Mouse (Mus musculus): ENCODE measurements around the gene Eloa. TPM values are rescaled to one million over a fixed set of nuclear protein-coding genes. Genes with fewer than 3 reads are reported as not detected.

The Eloa gene
- total and polyA plus RNA-seq, 3 experiments: 12.9 to 108 (median 56.0) TPM

- TF ChIP-seq CTCF (IDR thresholded peaks at IDR 0.05; ENCODE audit: low read depth, low read length) (no peak), TAL1 (conservative IDR thresholded peaks at IDR 0.05; ENCODE audit: low read depth, low read length) (no peak), GATA1 (IDR thresholded peaks at IDR 0.05; ENCODE audit: borderline replicate concordance, low read length) (no peak), POLR2AphosphoS5 (IDR thresholded peaks at IDR 0.05; ENCODE audit: insufficient replicate concordance, low read depth, low read length) (no peak), GATA2 (IDR thresholded peaks at IDR 0.05; ENCODE audit: borderline replicate concordance, low read depth, low read length) (no peak)
- Histone ChIP-seq H3K27me3 (ENCODE audit: insufficient read depth, low read length) (peaks cover 5% of the 10 kb centered on the region), H3K9me3 (replicated peaks) (no peaks in the 10 kb centered on the region), H3K36me3 (replicated peaks) (peaks cover 74% of the 10 kb centered on the region), H3K4me1 (ENCODE audit: insufficient read depth, low read depth, low read length) (peaks cover 55% of the 10 kb centered on the region), H3K4me3 (ENCODE audit: low read depth, low read length) (peak overlapping the region; percentile 99; the same call in 1 of the 2 replicates)
- ATAC-seq (ENCODE audit: extremely low read depth, insufficient number of reproducible peaks, low FRiP score, poor library complexity, severe bottlenecking) (no peak), DNase-seq (ENCODE audit: low spot score) (no peak)
These were observed 28.7 kb upstream of the Eloa start for GRCm38 (mm10) chr4:136050226-136050625.

- no peak for TF ChIP-seq GATA1 (IDR thresholded peaks at IDR 0.05; ENCODE audit: borderline replicate concordance, low read length)
- peak; percentile 88; the same call in 1 of the 2 replicates for TF ChIP-seq POLR2AphosphoS5 (IDR thresholded peaks at IDR 0.05; ENCODE audit: insufficient replicate concordance, low read depth, low read length)
- TF ChIP-seq TAL1 (conservative IDR thresholded peaks at IDR 0.05; ENCODE audit: low read depth, low read length): no peak
- no peak overlapping the region for H3K4me3 ChIP-seq (ENCODE audit: low read depth, low read length)
- no peaks in the 10 kb centered on the region for H3K9me3 ChIP-seq (replicated peaks)
- H3K36me3 ChIP-seq (replicated peaks): peaks cover 91% of the 10 kb centered on the region
- no peak for ATAC-seq (ENCODE audit: extremely low read depth, insufficient number of reproducible peaks, low FRiP score, poor library complexity, severe bottlenecking)
- peaks cover 58% of the 10 kb centered on the region for H3K4me1 ChIP-seq (ENCODE audit: insufficient read depth, low read depth, low read length)
- DNase-seq (ENCODE audit: low spot score): no peak
- no peaks in the 10 kb centered on the region for H3K27me3 ChIP-seq (ENCODE audit: insufficient read depth, low read length)
These were observed 26.9 kb upstream of the Eloa start for GRCm38 (mm10) chr4:136048291-136049032.

GRCm38 (mm10) chr4:136047626-136048025 lies 26.1 kb upstream of the Eloa start:
- H3K36me3 ChIP-seq (replicated peaks): peaks cover 89% of the 10 kb centered on the region
- DNase-seq (ENCODE audit: low spot score) (no peak), ATAC-seq (ENCODE audit: extremely low read depth, insufficient number of reproducible peaks, low FRiP score, poor library complexity, severe bottlenecking) (no peak)
- TF ChIP-seq TAL1 (conservative IDR thresholded peaks at IDR 0.05; ENCODE audit: low read depth, low read length) (no peak), POLR2AphosphoS5 (IDR thresholded peaks at IDR 0.05; ENCODE audit: insufficient replicate concordance, low read depth, low read length) (no peak), CTCF (IDR thresholded peaks at IDR 0.05; ENCODE audit: low read depth, low read length) (no peak), GATA1 (IDR thresholded peaks at IDR 0.05; ENCODE audit: borderline replicate concordance, low read length) (no peak), GATA2 (IDR thresholded peaks at IDR 0.05; ENCODE audit: borderline replicate concordance, low read depth, low read length) (no peak)
- H3K4me3 ChIP-seq (ENCODE audit: low read depth, low read length): no peak overlapping the region
- H3K27me3 ChIP-seq (ENCODE audit: insufficient read depth, low read length): no peaks in the 10 kb centered on the region
- H3K9me3 ChIP-seq (replicated peaks): no peaks in the 10 kb centered on the region
- peaks cover 57% of the 10 kb centered on the region for H3K4me1 ChIP-seq (ENCODE audit: insufficient read depth, low read depth, low read length)

GRCm38 (mm10) chr4:136046888-136047287 lies 25.3 kb upstream of the Eloa start:
- TF ChIP-seq CTCF (IDR thresholded peaks at IDR 0.05; ENCODE audit: low read depth, low read length) (no peak), GATA2 (IDR thresholded peaks at IDR 0.05; ENCODE audit: borderline replicate concordance, low read depth, low read length) (no peak), TAL1 (conservative IDR thresholded peaks at IDR 0.05; ENCODE audit: low read depth, low read length) (no peak), GATA1 (IDR thresholded peaks at IDR 0.05; ENCODE audit: borderline replicate concordance, low read length) (no peak), POLR2AphosphoS5 (IDR thresholded peaks at IDR 0.05; ENCODE audit: insufficient replicate concordance, low read depth, low read length) (no peak)
- no peak for DNase-seq (ENCODE audit: low spot score)
- ATAC-seq (ENCODE audit: extremely low read depth, insufficient number of reproducible peaks, low FRiP score, poor library complexity, severe bottlenecking): no peak
- Histone ChIP-seq H3K4me3 (ENCODE audit: low read depth, low read length) (no peak overlapping the region), H3K27me3 (ENCODE audit: insufficient read depth, low read length) (no peaks in the 10 kb centered on the region), H3K4me1 (ENCODE audit: insufficient read depth, low read depth, low read length) (peaks cover 57% of the 10 kb centered on the region), H3K9me3 (replicated peaks) (no peaks in the 10 kb centered on the region), H3K36me3 (replicated peaks) (peaks cover 82% of the 10 kb centered on the region)

- Histone ChIP-seq H3K36me3 (replicated peaks) (peaks cover 64% of the 10 kb centered on the region), H3K4me1 (ENCODE audit: insufficient read depth, low read depth, low read length) (peaks cover 44% of the 10 kb centered on the region), H3K27me3 (ENCODE audit: insufficient read depth, low read length) (no peaks in the 10 kb centered on the region), H3K9me3 (replicated peaks) (no peaks in the 10 kb centered on the region), H3K4me3 (ENCODE audit: low read depth, low read length) (no peak overlapping the region)
- DNase-seq (ENCODE audit: low spot score) (no peak), ATAC-seq (ENCODE audit: extremely low read depth, insufficient number of reproducible peaks, low FRiP score, poor library complexity, severe bottlenecking) (no peak)
- TF ChIP-seq CTCF (IDR thresholded peaks at IDR 0.05; ENCODE audit: low read depth, low read length) (no peak), TAL1 (conservative IDR thresholded peaks at IDR 0.05; ENCODE audit: low read depth, low read length) (no peak), GATA1 (IDR thresholded peaks at IDR 0.05; ENCODE audit: borderline replicate concordance, low read length) (no peak), POLR2AphosphoS5 (IDR thresholded peaks at IDR 0.05; ENCODE audit: insufficient replicate concordance, low read depth, low read length) (no peak), GATA2 (IDR thresholded peaks at IDR 0.05; ENCODE audit: borderline replicate concordance, low read depth, low read length) (no peak)
These were observed 23.5 kb upstream of the Eloa start for GRCm38 (mm10) chr4:136045091-136045490.

- H3K27me3 ChIP-seq (ENCODE audit: insufficient read depth, low read length): no peaks in the 10 kb centered on the region
- ATAC-seq (ENCODE audit: extremely low read depth, insufficient number of reproducible peaks, low FRiP score, poor library complexity, severe bottlenecking): no peak
- no peak overlapping the region for H3K4me3 ChIP-seq (ENCODE audit: low read depth, low read length)
- H3K4me1 ChIP-seq (ENCODE audit: insufficient read depth, low read depth, low read length): peaks cover 32% of the 10 kb centered on the region
- no peaks in the 10 kb centered on the region for H3K9me3 ChIP-seq (replicated peaks)
- DNase-seq (ENCODE audit: low spot score): no peak
- TF ChIP-seq GATA2 (IDR thresholded peaks at IDR 0.05; ENCODE audit: borderline replicate concordance, low read depth, low read length) (no peak), GATA1 (IDR thresholded peaks at IDR 0.05; ENCODE audit: borderline replicate concordance, low read length) (no peak), CTCF (IDR thresholded peaks at IDR 0.05; ENCODE audit: low read depth, low read length) (no peak), TAL1 (conservative IDR thresholded peaks at IDR 0.05; ENCODE audit: low read depth, low read length) (no peak), POLR2AphosphoS5 (IDR thresholded peaks at IDR 0.05; ENCODE audit: insufficient replicate concordance, low read depth, low read length) (no peak)
- H3K36me3 ChIP-seq (replicated peaks): peaks cover 52% of the 10 kb centered on the region
These were observed 22.3 kb upstream of the Eloa start for GRCm38 (mm10) chr4:136043784-136044400.

Measured in G1E (cell line).